Mouse (Mus musculus) cerebellum, adult 2 months (tissue): ENCODE data around the gene Kif17.

Source experiments
- CTCF ChIP-seq: fragments of 200-500 bp; IDR thresholded peaks from 2 replicates; pipeline ENCODE4 v1.5.1; 2011; ENCODE audit warnings: low read depth, mild to moderate bottlenecking, control low read depth, low read length, moderate library complexity, borderline replicate concordance; ENCODE audit not compliant: insufficient read depth
- POLR2A ChIP-seq: fragments of 200-500 bp; IDR thresholded peaks from 2 replicates; pipeline ENCODE4 v1.6.1; 2011; ENCODE audit warnings: low read length, control low read depth, borderline replicate concordance; ENCODE audit not compliant: insufficient read depth

- TF ChIP-seq CTCF (peak; percentile 100), POLR2A (no peak)
Measured at GRCm38 (mm10) chr4:138319508-138319907, 69.3 kb downstream of the Kif17 start.
